Mouse (Mus musculus): ENCODE measurements at regions not wholly inside any gene's neighbourhood (a gene's known extent, or its start where the extent isn't known, plus 50 kb on each side); places are given as distances from the start of the nearest gene placed in this dataset.

DNA sequence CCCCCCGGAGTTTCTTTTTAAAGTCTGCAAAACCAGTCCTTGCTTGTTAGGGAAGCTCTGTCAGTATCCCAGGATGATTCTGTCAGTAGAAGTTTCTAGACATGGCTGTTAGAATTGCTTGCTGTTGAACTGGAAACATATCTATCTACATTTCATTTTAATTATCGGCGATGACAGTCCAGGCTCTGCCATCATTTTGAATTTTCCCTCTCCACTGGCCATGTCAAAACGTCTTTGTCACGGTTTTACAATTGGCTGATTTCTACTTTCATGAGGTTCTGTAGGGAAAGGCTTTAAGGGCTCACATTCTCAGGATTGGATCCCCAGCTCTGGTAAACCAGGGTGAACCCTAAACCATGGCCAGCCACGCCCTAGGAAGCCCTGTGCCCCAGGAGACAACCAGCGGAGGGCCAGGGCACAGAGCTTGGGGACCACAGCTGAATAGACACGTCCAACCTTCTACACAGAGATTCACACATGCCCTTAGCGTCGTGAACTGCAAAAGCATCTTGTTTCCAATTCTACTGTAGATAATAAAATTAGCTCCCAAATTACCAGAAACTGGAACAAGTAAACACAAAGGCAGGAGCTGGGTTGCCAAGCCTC lies 177.8 kb downstream of the Efcab1 start:
- H3K36me3 ChIP-seq (replicated peaks; ENCODE audit: control insufficient read depth, insufficient read depth), result no peaks in the 10 kb centered on the region
- H3K9ac ChIP-seq, result peak overlapping the region; percentile 65
- WGBS, result 13% methylated on average over 10 of the region's 10 CpGs
- peaks cover 11% of the 10 kb centered on the region for H3K27me3 ChIP-seq (ENCODE audit: control insufficient read depth, insufficient read depth, low read length)
- H3K4me1 ChIP-seq (replicated peaks; ENCODE audit: control insufficient read depth, insufficient read depth, low read length), result peaks cover 12% of the 10 kb centered on the region; the same call in 1 of the 2 replicates
- peak overlapping the region; percentile 98 for H3K4me2 ChIP-seq (replicated peaks)
- DNase-seq (ENCODE audit: low spot score) (no peak), ATAC-seq (ENCODE audit: low FRiP score) (peak; percentile 62; the same call in 1 of the 2 replicates)
- H3K9me3 ChIP-seq (ENCODE audit: control insufficient read depth, low read length), result no peaks in the 10 kb centered on the region
- H3K27ac ChIP-seq, result no peak overlapping the region
- H3K4me3 ChIP-seq (replicated peaks; ENCODE audit: low read length), result peak overlapping the region; percentile 52

DNA sequence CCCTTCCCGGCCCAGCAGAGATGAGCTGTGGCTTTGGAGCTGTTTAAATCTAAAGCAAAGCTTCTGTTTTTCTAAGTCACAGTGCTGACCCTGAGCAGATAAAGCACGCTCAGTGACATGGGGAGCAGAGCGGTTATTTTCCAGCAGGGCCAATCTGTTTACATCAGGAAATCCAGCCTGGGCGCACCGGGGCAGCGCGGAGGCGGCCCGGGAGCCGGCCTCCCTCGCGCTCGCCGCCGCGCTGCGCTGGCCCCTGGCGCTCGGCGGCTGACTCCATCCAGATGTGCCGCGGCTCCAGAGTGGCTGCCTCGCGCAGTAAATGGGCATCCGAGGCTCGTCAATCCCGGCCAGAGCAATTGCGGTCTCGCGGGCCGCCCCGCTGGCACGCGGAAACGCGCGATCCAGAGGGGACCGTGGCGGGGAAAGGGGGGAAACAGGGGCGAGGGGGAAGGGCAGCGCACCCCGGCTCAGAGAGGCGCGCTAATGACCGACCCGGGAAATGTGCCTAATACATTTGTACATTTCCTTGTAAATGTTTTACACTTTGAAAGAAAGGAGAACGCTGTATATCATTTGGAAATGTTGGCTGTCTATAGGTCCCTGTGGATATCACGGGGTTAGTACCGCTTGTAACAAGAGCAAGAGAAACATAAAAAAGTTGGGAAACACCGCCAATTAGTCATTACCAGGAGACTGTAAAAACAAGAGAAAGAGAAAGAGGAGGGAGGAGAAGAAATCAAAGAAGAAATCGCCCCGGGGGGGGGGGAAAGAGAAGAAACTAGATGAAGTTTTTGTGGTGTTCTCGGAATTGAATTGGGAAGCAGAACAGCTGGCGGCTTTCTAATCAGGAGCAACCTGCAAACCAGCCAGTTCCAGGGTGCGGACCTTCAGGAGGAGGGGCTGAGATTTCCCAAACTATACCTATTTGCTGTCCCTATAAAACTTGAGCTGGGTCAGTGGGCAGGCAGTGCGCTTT lies 178.6 kb downstream of the Efcab1 start:
- Histone ChIP-seq H3K36me3 (replicated peaks; ENCODE audit: control insufficient read depth, insufficient read depth) (no peaks in the 10 kb centered on the region), H3K4me2 (replicated peaks) (peak overlapping the region; percentile 98), H3K9ac (peak overlapping the region; percentile 65), H3K27ac (no peak overlapping the region), H3K4me3 (replicated peaks; ENCODE audit: low read length) (peak overlapping the region; percentile 52), H3K9me3 (ENCODE audit: control insufficient read depth, low read length) (no peaks in the 10 kb centered on the region), H3K4me1 (replicated peaks; ENCODE audit: control insufficient read depth, insufficient read depth, low read length) (peaks cover 12% of the 10 kb centered on the region; the same call in 1 of the 2 replicates), H3K27me3 (ENCODE audit: control insufficient read depth, insufficient read depth, low read length) (peaks cover 11% of the 10 kb centered on the region)
- peak; percentile 29 for DNase-seq (ENCODE audit: low spot score)
- ATAC-seq (ENCODE audit: low FRiP score), result peak; percentile 87
- WGBS, result 2% methylated on average over 56 of the region's 56 CpGs

DNA sequence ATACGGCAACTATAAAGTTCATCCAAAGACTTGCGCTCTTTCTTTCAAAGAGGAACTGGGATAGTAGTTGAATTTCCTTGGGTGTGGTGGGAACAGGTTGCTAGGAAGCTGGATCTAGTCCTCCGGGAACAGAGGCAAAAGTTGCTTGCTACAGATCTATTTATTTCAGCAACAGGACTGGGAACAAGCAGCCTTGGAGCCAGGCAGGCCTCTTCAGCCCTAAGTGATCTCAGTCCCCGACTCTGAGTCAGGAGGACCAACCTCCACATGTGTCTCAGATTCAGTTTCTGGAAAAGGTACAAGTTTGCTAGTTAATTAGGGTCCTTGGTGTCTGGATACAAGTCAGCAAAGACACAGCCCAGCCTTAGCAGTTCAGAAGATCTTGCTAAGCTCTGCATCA lies 180.2 kb downstream of the Efcab1 start:
- Histone ChIP-seq H3K4me1 (replicated peaks; ENCODE audit: control insufficient read depth, insufficient read depth, low read length) (peaks cover 12% of the 10 kb centered on the region; the same call in 1 of the 2 replicates), H3K27ac (no peak overlapping the region), H3K4me3 (replicated peaks; ENCODE audit: low read length) (no peak overlapping the region), H3K4me2 (replicated peaks) (no peak overlapping the region), H3K36me3 (replicated peaks; ENCODE audit: control insufficient read depth, insufficient read depth) (no peaks in the 10 kb centered on the region), H3K9me3 (ENCODE audit: control insufficient read depth, low read length) (no peaks in the 10 kb centered on the region), H3K27me3 (ENCODE audit: control insufficient read depth, insufficient read depth, low read length) (peaks cover 11% of the 10 kb centered on the region), H3K9ac (no peak overlapping the region)
- ATAC-seq (ENCODE audit: low FRiP score) (no peak), DNase-seq (ENCODE audit: low spot score) (no peak)
- WGBS, result 95% methylated on average over 4 of the region's 4 CpGs

DNA sequence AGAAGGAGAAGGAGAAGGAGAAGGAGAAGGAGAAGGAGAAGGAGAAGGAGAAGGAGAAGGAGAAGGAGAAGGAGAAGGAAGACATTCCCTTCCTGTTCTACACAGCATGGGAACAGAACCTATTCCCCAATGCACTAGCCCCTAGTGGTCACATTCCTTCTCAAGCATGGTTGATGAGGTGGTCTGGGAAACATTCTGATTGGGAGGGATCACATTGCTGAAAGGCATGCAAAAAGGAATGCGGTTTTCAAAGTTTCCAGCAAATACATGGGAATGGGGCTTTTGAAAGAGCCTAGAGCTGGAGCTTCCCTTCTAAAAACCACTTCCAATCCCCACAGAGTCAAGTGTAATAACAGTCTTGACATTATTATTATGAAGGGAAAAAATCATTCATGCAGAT lies 197.5 kb downstream of the Efcab1 start:
- H3K27ac ChIP-seq, result no peak overlapping the region
- WGBS, result 58% methylated on average over 1 of the region's 1 CpGs
- H3K4me3 ChIP-seq (replicated peaks; ENCODE audit: low read length), result no peak overlapping the region

DNA sequence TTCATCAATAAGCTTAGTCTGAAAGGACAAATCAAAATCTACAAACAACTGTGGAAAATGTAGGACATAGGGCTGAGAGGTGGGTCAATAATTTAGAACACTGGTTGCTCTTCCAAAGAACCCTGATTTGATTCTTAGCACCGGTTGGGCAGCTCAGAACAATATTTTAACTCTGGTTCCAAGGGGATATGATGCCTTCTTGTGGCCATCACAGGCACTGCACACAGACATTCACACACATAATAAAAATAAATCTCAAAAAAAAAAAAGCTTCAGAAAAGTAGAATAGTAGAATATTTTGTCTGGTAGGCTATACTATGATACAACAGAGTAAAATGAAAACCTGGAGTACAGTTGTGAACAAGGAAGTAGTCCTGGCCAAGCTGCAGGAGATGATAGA lies 200.8 kb downstream of the Efcab1 start:
- no peak overlapping the region for H3K4me2 ChIP-seq (replicated peaks)
- WGBS, result 85% methylated on average over 1 of the region's 1 CpGs
- H3K36me3 ChIP-seq (replicated peaks; ENCODE audit: control insufficient read depth, insufficient read depth), result no peaks in the 10 kb centered on the region
- H3K9me3 ChIP-seq (ENCODE audit: control insufficient read depth, low read length), result no peaks in the 10 kb centered on the region
- H3K4me1 ChIP-seq (replicated peaks; ENCODE audit: control insufficient read depth, insufficient read depth, low read length), result no peaks in the 10 kb centered on the region
- ATAC-seq (ENCODE audit: low FRiP score), result no peak
- H3K4me3 ChIP-seq (replicated peaks; ENCODE audit: low read length), result no peak overlapping the region
- no peak for DNase-seq (ENCODE audit: low spot score)
- no peak overlapping the region for H3K27ac ChIP-seq
- H3K9ac ChIP-seq, result no peak overlapping the region
- no peaks in the 10 kb centered on the region for H3K27me3 ChIP-seq (ENCODE audit: control insufficient read depth, insufficient read depth, low read length)

More for the DNA sequence above, 197.5 kb downstream of the Efcab1 start:
- H3K9me3 ChIP-seq (ENCODE audit: control insufficient read depth, low read length), result no peaks in the 10 kb centered on the region
- no peak overlapping the region for H3K9ac ChIP-seq
- DNase-seq (ENCODE audit: low spot score), result no peak
- no peaks in the 10 kb centered on the region for H3K36me3 ChIP-seq (replicated peaks; ENCODE audit: control insufficient read depth, insufficient read depth)
- no peaks in the 10 kb centered on the region for H3K27me3 ChIP-seq (ENCODE audit: control insufficient read depth, insufficient read depth, low read length)
- ATAC-seq (ENCODE audit: low FRiP score), result no peak
- no peaks in the 10 kb centered on the region for H3K4me1 ChIP-seq (replicated peaks; ENCODE audit: control insufficient read depth, insufficient read depth, low read length)
- no peak overlapping the region for H3K4me2 ChIP-seq (replicated peaks)

DNA sequence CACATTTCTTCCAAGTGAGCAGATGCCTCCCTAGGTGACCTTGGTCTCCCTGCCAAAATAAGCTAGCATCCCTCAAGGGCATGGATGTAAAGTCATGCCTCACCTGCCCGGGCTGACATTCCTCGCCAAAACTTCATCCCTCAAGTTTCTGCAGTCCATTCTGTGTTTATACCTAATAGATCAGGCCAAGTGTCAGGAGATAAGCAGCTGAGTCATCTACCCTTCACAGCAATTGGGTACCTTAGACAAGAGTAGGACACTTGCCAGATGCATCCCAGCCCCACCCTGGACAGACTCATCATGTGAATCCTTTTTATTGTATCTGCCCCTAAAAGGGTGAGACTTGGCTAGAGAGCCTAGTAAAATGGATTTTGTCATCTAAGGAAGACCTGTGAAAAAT lies 204.1 kb upstream of the Gm21897 start:
- Histone ChIP-seq H3K4me3 (replicated peaks; ENCODE audit: low read length) (no peak overlapping the region), H3K9me3 (ENCODE audit: control insufficient read depth, low read length) (no peaks in the 10 kb centered on the region), H3K9ac (no peak overlapping the region), H3K4me1 (replicated peaks; ENCODE audit: control insufficient read depth, insufficient read depth, low read length) (no peaks in the 10 kb centered on the region), H3K4me2 (replicated peaks) (no peak overlapping the region), H3K36me3 (replicated peaks; ENCODE audit: control insufficient read depth, insufficient read depth) (no peaks in the 10 kb centered on the region), H3K27ac (no peak overlapping the region), H3K27me3 (ENCODE audit: control insufficient read depth, insufficient read depth, low read length) (no peaks in the 10 kb centered on the region)
- ATAC-seq (ENCODE audit: low FRiP score) (no peak), DNase-seq (ENCODE audit: low spot score) (no peak)
- 89% methylated on average over 2 of the region's 2 CpGs for WGBS

DNA sequence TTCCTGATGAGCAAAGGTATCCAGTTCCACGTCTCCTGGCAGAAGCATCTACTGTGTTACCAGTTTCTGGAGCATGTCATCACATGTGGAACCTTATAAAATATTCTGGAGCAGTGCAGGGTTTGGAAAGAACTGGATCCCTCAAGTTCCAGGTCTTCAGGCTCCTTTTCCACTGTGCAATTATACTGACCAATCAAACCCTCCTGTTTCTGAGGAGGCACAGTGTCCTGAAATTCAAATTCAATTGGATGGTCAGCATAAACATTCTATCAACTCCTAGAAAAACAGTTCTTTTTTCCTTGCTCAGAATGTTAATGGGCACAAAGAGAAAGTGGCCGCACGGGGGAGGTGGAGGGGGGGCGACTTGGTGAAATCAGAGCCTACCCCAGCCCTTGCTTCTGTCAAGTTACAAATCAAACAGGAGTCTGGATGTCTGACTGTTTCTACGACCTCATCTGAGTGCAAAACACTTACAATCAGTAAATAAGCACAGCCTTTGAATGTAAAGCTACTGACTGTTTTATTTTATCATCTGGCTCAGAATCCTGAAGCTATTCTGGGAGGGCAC lies 203.2 kb upstream of the Gm21897 start:
- H3K27me3 ChIP-seq (ENCODE audit: control insufficient read depth, insufficient read depth, low read length), result no peaks in the 10 kb centered on the region
- H3K4me1 ChIP-seq (replicated peaks; ENCODE audit: control insufficient read depth, insufficient read depth, low read length), result no peaks in the 10 kb centered on the region
- H3K9me3 ChIP-seq (ENCODE audit: control insufficient read depth, low read length), result no peaks in the 10 kb centered on the region
- no peak for DNase-seq (ENCODE audit: low spot score)
- no peak for ATAC-seq (ENCODE audit: low FRiP score)
- no peak overlapping the region for H3K4me2 ChIP-seq (replicated peaks)
- WGBS, result 54% methylated on average over 5 of the region's 5 CpGs
- H3K27ac ChIP-seq, result no peak overlapping the region
- H3K36me3 ChIP-seq (replicated peaks; ENCODE audit: control insufficient read depth, insufficient read depth), result no peaks in the 10 kb centered on the region
- H3K4me3 ChIP-seq (replicated peaks; ENCODE audit: low read length), result no peak overlapping the region
- H3K9ac ChIP-seq, result no peak overlapping the region

DNA sequence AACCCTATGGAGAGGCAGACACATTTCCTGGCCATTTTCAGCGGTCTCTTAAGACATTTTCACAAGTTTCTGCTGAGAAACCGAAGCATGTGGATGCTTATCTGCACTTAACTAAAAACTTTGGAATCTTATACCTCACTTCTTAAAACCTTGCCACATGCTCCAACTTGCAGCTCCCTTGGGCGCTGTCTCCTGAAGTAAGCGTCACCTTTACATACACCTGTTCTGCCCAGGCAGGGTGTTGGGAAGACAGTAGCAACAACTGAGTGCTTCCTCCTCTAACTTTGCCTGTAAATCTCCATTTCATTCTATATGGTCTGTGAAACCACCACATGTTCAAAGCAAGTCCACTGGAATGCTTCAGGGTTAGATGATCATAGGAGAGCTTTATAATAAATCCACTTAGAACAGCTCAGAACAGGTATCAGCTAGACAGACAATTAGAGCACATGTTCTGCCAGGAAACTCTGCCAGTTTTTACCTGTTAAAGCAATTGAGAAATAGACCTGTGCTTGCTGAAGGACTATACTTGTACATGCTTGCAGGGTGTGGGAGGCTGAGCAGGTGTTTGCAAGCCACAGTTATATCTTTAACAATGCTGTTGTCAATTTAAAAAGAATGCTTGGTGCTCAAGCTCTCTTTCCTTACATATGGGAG lies 202.6 kb upstream of the Gm21897 start:
- Histone ChIP-seq H3K4me1 (replicated peaks; ENCODE audit: control insufficient read depth, insufficient read depth, low read length) (no peaks in the 10 kb centered on the region), H3K27ac (no peak overlapping the region), H3K9ac (no peak overlapping the region), H3K4me2 (replicated peaks) (no peak overlapping the region), H3K4me3 (replicated peaks; ENCODE audit: low read length) (no peak overlapping the region), H3K27me3 (ENCODE audit: control insufficient read depth, insufficient read depth, low read length) (no peaks in the 10 kb centered on the region), H3K9me3 (ENCODE audit: control insufficient read depth, low read length) (no peaks in the 10 kb centered on the region), H3K36me3 (replicated peaks; ENCODE audit: control insufficient read depth, insufficient read depth) (no peaks in the 10 kb centered on the region)
- no peak for ATAC-seq (ENCODE audit: low FRiP score)
- WGBS, result 87% methylated on average over 4 of the region's 4 CpGs
- no peak for DNase-seq (ENCODE audit: low spot score)

DNA sequence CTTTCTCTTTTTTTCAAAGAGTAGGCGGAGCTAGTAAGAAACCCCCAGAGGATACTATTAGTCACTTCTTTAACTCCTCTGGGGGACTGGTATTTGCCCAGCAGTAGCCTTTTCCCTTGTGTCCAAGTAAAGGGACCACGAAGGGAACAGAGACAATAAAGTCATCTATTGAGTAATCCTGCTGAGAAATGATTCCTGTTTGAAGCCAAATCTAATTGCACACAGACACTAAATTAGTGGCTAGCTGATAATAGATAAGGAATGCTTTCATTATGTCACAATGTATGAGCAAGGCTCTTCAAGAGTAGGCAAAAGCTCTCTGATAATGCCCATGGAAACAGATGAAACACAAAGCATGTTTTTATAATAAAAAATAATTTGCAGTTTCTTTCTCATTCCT lies 201.9 kb upstream of the Gm21897 start:
- H3K27ac ChIP-seq, result no peak overlapping the region
- no peak overlapping the region for H3K9ac ChIP-seq
- no peaks in the 10 kb centered on the region for H3K27me3 ChIP-seq (ENCODE audit: control insufficient read depth, insufficient read depth, low read length)
- DNase-seq (ENCODE audit: low spot score) (no peak), ATAC-seq (ENCODE audit: low FRiP score) (no peak)
- H3K4me2 ChIP-seq (replicated peaks), result no peak overlapping the region
- H3K4me1 ChIP-seq (replicated peaks; ENCODE audit: control insufficient read depth, insufficient read depth, low read length), result no peaks in the 10 kb centered on the region
- no peak overlapping the region for H3K4me3 ChIP-seq (replicated peaks; ENCODE audit: low read length)
- WGBS, result 32% methylated on average over 2 of the region's 2 CpGs
- H3K36me3 ChIP-seq (replicated peaks; ENCODE audit: control insufficient read depth, insufficient read depth), result no peaks in the 10 kb centered on the region
- no peaks in the 10 kb centered on the region for H3K9me3 ChIP-seq (ENCODE audit: control insufficient read depth, low read length)
